Mouse (Mus musculus) bone marrow macrophage, adult 2 months (primary cell): Measurements from ENCODE around the gene Gm20388. TPM values are rescaled to one million over a fixed set of nuclear protein-coding genes. Genes with fewer than 3 reads are reported as not detected.

Experiments used
- H3K27ac ChIP-seq: 2 replicates; pipeline ENCODE4 v1.5.1; 2012; ENCODE audit warnings: low read depth, low read length; ENCODE audit not compliant: insufficient read depth
- H3K4me1 ChIP-seq: 2 replicates; pipeline ENCODE4 v1.6.1; 2012; ENCODE audit warnings: low read length; ENCODE audit not compliant: control insufficient read depth, insufficient read depth
- H3K4me3 ChIP-seq: 2 replicates; pipeline ENCODE4 v1.5.1; 2012; ENCODE audit warnings: mild to moderate bottlenecking, low read length, moderate library complexity; ENCODE audit not compliant: insufficient read depth
- CTCF ChIP-seq: IDR thresholded peaks from 2 replicates; pipeline ENCODE4 v1.5.1; 2012; ENCODE audit warnings: low read depth, mild to moderate bottlenecking, low read length, moderate library complexity
- POLR2A ChIP-seq: IDR thresholded peaks from 2 replicates; pipeline ENCODE4 v1.6.1; 2012; ENCODE audit warnings: mild to moderate bottlenecking, low read depth, low read length, borderline replicate concordance
- polyA plus RNA-seq: library from polyadenylated mRNA; stranded (reverse); fragments of >200 nt; gene quantifications from 2 replicates; pipeline ENCODE4 v1.2.4, GENCODE M21; 2012; ENCODE audit not compliant: missing spikeins, insufficient read depth, insufficient read length

Gm20388 gene
- polyA plus RNA-seq, 1 experiment = 32.7 TPM

GRCm38 (mm10) chr8:123101735-123102685, 3191.4 kb downstream of the Gm20388 start, which contains the start of gene Rpl13:
Gene Rpl13 (plus strand): TSS chr8:123102350.
- TF ChIP-seq POLR2A = no peak
- peak within 1 kb of the TSS; percentile 76 for H3K27ac ChIP-seq
- H3K4me1 ChIP-seq = peaks cover 10% of the 10 kb centered on the region
- H3K4me3 ChIP-seq = peak within 1 kb of the TSS; percentile 95

- peak overlapping the region; percentile 76 for H3K27ac ChIP-seq
- peaks cover 10% of the 10 kb centered on the region for H3K4me1 ChIP-seq
- peak overlapping the region; percentile 95 for H3K4me3 ChIP-seq
These were observed 3192.2 kb downstream of the Gm20388 start for GRCm38 (mm10) chr8:123102855-123103254.

- TF ChIP-seq CTCF (no peak), POLR2A (no peak)
- Histone ChIP-seq H3K4me1 (peaks cover 10% of the 10 kb centered on the region), H3K4me3 (peak overlapping the region; percentile 95), H3K27ac (peak overlapping the region; percentile 76)
These were observed 3192.6 kb downstream of the Gm20388 start for GRCm38 (mm10) chr8:123103285-123103684.

- H3K27ac ChIP-seq = no peak overlapping the region
- H3K4me1 ChIP-seq = peaks cover 10% of the 10 kb centered on the region
- peak overlapping the region; percentile 95 for H3K4me3 ChIP-seq
- TF ChIP-seq CTCF (no peak), POLR2A (no peak)
These were observed 3193.6 kb downstream of the Gm20388 start for GRCm38 (mm10) chr8:123104046-123104767.

GRCm38 (mm10) chr8:123105553-123106326, 3195.1 kb downstream of the Gm20388 start:
- Histone ChIP-seq H3K4me1 (peaks cover 5% of the 10 kb centered on the region), H3K27ac (no peak overlapping the region), H3K4me3 (no peak overlapping the region)
- TF ChIP-seq POLR2A = no peak
- TF ChIP-seq CTCF = peak; percentile 53

GRCm38 (mm10) chr8:123106531-123106930, 3195.9 kb downstream of the Gm20388 start:
- H3K4me3 ChIP-seq = no peak overlapping the region
- no peak overlapping the region for H3K27ac ChIP-seq
- TF ChIP-seq POLR2A (no peak), CTCF (no peak)
- H3K4me1 ChIP-seq = peaks cover 8% of the 10 kb centered on the region; the same call in 1 of the 2 replicates

- Histone ChIP-seq H3K4me3 (no peak overlapping the region), H3K27ac (no peak overlapping the region), H3K4me1 (peaks cover 6% of the 10 kb centered on the region; the same call in 1 of the 2 replicates)
- no peak for TF ChIP-seq POLR2A
These were observed 3197.4 kb downstream of the Gm20388 start for GRCm38 (mm10) chr8:123108010-123108409.

- no peak for TF ChIP-seq POLR2A
- no peak for TF ChIP-seq CTCF
- H3K4me1 ChIP-seq = 0 out of 2 replicates have a peak, but pooled peaks cover 4% of the 10 kb centered on the region
- H3K4me3 ChIP-seq = no peak overlapping the region
- no peak overlapping the region for H3K27ac ChIP-seq
These were observed 3198.3 kb downstream of the Gm20388 start for GRCm38 (mm10) chr8:123108953-123109352.

GRCm38 (mm10) chr8:123110649-123111048, 3200.0 kb downstream of the Gm20388 start:
- Histone ChIP-seq H3K27ac (no peak overlapping the region), H3K4me3 (no peak overlapping the region), H3K4me1 (0 out of 2 replicates have a peak, but pooled peaks cover 4% of the 10 kb centered on the region)
- TF ChIP-seq CTCF = peak; percentile 64
- TF ChIP-seq POLR2A = no peak

- TF ChIP-seq POLR2A (no peak), CTCF (no peak)
- Histone ChIP-seq H3K4me1 (0 out of 2 replicates have a peak, but pooled peaks cover 4% of the 10 kb centered on the region), H3K27ac (no peak overlapping the region), H3K4me3 (no peak overlapping the region)
These were observed 3202.3 kb downstream of the Gm20388 start for GRCm38 (mm10) chr8:123112892-123113291.
